Mouse (Mus musculus) urinary bladder, postnatal 4 days (tissue): ENCODE measurements around the gene Gm5089.
"Not testable (repeated sequence)": the region's sequence is repeated elsewhere in the genome, so short reads cannot be mapped to it uniquely, and the experiment has no call there.

ENCODE experiments used
- DNase-seq, 2 experiments: peaks; one replicate each; pipeline ENCODE4 v3.0.0; 2021 to 2022; ENCODE audit warnings: low spot score in 2 of 2

Gene Gm5089

DNA sequence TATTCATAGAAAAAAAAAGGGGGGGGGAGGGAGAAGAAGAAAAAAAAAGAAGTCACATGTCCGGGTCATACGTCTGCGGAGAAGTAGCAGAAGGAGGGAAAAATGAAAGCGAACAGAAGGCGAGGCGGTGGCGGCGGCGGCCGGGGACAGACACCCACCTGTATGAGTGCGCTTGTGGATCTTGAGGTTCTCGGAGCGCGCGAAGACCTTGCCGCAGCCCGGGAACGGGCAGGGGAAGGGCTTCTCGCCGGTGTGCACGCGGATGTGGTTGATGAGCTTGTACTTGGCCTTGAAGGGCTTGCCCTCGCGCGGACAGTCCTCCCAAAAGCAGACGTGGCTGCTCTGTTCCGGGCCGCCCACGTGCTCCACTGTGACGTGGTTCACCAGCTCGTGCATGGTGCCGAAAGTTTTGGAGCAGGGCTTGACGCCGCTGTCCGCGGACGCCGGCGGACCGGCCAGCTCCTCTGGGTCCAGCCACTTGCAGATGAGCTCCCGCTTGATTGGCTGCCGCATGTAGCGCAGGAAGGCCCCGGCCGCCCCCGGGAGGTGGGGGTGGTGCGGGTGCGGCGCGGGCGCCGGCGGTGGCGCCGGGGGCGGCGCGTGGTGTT, 12.9 kb upstream of the Gm5089 start:
- DNase-seq, result not testable (repeated sequence)

GRCm38 (mm10) chr14:122463080-122463691, 12.3 kb upstream of the Gm5089 start:
- DNase-seq, result no peak

- DNase-seq, result no peak
Measured at GRCm38 (mm10) chr14:122462689-122463079, 11.8 kb upstream of the Gm5089 start.

DNA sequence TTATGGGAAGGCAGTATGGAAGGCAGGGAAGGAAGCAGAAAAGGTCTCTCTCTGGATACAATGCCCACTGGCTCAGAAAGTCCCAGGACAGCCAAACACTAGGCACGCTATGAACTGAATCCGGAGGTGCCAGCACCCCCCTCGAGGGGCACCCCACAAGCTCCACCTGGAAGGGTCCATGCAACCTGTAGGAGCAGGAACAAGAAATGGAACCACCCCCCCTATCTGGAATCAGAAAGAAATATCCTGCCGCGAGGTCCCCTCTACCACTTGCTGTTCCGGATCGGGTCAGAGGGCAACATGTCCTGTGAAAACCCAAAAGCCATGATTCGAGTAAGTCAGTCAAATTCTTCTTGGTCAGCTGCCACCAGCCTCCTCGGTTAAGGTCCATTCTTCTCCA, 11.1 kb upstream of the Gm5089 start:
- DNase-seq, result no peak

DNA sequence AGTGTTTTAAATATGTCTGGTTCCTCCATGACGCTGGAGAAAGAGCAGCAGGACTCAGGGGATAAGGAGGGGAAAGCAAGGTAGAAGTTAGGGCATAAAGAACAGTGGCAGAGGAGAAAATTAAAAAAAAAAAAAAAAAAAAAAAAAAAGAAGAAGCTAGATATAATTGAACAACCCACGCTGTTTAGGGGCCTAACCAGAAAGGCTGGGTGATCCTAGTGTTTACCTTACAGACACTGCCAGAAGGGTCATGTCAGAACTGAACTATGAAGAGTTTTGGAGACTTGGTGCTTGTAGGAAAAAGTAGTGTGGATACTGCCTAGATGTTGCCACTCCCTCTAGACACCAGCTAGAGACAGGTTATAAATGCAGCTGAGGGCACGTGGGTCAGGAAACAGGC, 10.6 kb upstream of the Gm5089 start:
- DNase-seq, result no peak

GRCm38 (mm10) chr14:122460226-122460625, 9.3 kb upstream of the Gm5089 start:
- no peak for DNase-seq

DNA sequence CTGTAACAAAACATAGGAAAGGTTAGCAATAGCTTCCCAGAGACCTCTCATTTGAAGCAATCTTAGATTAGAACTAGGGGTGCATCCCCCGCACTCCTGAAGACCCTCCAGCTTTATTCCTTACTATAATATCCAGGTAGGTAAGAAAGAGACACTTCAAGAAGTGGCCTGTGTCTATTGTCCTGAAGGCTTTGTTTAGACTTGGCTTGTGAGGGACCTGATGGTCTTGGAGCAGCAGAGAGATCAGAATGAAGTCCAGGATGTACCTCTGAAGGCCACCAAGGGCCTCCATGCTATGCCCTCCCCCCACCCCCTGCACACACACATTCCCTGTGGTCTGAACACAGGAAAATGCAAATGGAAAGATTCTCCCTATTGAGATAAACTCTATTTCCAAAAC, 8.9 kb upstream of the Gm5089 start:
- DNase-seq, result no peak

DNA sequence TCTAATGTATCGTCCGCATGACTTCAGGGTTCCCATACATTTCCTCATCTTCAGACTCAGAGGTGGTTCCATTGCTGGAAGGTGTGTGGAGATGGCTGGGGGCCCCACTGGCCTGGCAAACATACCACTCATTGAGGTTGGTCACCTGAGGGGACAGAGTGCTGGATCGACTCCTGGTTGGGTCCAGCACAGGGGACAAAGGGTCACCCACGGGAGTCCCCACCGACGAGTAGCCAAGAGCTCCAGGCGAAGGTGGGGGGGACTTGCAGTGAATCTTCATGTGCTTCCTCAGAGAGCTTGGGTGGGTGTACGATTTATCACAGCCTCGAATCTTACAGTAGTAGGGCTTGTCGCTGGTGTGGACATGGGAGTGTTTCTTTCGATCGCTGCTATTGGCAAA, 8.4 kb upstream of the Gm5089 start:
- not testable (repeated sequence) for DNase-seq

GRCm38 (mm10) chr14:122455562-122455958, 4.6 kb upstream of the Gm5089 start:
- DNase-seq, result no peak

DNA sequence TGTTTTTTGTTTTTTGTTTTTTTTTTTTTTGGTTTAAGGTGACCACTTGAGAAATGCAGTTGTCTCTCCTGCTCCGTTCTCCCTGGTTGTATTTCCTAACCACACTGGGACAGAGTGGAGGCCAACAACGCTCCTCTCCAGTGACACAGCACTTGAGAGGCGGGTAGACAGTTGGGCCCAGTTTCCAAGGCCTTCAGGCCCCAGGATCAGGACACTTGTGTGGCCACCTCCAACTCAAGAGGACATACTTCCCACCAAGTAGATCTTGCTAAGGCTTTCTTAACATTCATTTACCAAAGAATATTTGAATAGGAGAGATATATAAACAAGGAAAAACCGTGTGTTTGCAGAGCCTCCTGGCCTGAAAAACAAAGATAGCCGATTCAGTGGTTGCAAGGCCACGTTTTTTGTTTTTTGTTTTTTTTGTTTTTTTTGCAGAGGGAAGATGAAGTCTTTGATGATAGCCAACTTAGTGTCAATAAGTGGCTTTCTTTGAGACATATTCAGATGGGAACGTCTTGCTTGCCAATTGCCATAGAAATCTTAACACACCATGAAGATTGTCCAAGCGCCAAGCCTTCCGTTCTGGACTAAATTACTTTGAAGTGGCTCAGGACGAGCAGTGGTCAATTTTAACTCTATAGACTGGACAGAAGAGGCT, 4.1 kb upstream of the Gm5089 start:
- DNase-seq, result no peak

- DNase-seq, result no peak
Measured at GRCm38 (mm10) chr14:122453996-122454738, 3.3 kb upstream of the Gm5089 start.

GRCm38 (mm10) chr14:122453388-122453995, 2.6 kb upstream of the Gm5089 start:
- DNase-seq, result no peak

DNA sequence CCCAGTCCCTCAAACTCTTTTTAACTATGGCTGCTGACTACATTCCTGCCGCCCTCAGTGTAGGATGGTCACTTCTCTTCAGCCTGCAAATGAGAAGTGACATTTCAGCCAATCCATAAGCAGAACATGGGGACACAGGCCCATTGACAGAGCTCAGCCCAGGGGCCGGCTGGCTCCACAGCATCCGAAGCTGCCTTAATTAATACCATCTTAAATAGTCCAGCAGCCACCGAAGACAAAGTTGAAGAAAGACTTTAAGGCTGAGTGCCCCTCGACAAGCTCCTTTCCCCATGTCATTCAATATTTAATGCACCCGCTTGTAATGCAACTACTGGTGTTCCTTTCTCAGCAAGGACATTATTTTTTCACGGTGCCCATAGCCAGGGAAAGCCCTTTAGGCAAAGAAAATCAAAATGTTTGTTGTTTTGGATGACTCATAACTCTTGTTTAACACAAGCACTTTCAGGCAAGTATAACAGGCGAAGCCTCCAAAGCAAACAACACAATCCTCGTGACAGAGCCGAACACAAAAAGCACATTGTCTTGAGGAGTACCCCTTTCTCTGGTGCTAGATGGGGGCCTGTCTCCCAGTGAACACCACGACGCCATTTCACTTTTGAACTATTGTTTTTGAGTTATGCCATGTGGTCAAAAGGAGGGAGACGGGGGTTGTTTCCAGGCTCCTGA, 1.9 kb upstream of the Gm5089 start:
- DNase-seq, result no peak

- no peak for DNase-seq
Measured at GRCm38 (mm10) chr14:122451551-122452145, 733 bp upstream of the Gm5089 start.

DNA sequence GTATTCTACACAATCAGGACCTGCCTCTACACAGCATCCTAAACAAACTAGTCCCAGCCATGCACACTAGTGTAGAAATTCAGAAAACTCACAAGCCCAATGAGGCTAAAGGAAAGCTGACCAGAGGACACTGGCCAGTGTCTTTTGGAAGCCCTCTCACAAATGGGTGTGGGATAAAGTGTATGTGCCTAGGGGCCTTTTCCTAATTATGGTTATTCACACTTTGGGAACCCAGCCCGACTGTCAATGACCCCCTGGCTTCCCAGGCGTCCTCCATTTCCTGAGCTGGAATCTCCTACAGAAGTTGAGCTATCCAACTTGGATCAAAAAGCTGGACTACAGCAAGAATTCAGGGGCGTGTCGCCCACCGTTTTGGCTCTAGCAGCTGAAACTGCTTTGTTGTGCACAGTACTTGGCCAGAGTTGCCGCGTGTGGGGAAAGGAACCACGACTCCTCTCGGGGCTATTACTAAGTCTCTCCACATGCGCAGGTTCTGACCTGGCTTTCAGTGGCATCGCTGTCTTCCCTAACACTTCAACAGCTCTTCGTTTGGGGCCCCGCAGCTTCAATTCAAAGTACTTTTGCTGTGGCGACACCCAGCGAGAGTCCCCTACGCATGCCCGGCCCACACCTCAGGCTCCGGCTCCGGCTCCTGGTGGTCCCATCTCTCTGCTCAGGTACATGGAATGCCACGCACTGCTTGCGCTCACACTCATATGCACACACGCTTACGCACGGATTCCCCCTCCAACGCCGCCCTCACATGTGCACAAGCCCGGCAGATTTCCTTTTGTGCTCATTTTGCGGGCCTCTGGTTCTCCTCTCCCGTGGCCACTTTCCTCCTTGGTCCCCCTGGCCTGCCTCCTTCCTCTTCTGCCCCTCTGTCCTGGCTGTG, 1.1 kb downstream of the Gm5089 start:
- DNase-seq, result no peak

GRCm38 (mm10) chr14:122436850-122437249, 14.1 kb downstream of the Gm5089 start:
- no peak for DNase-seq

GRCm38 (mm10) chr14:122434039-122434438, 16.9 kb downstream of the Gm5089 start:
- DNase-seq, result no peak

- no peak for DNase-seq
Measured at GRCm38 (mm10) chr14:122432558-122432957, 18.4 kb downstream of the Gm5089 start.

DNA sequence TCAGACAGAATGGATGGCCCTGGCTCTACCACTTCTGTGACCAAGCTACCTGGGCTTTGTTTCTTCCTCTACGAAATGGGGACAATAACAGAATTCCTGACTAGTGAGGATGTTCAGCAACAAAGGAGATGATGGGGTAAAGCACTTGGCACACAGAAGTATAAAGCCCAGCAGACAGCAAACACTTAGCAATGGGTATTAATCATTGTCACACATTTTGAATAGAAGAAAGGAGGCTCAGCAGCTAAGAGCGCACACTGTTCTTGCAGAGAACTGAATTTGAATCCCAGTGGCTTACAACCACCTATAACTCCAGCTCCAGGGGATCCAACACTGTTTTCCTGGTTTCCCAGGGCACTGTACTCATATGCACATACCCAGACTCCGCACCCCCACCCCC, 23.3 kb downstream of the Gm5089 start:
- DNase-seq, result no peak

- no peak for DNase-seq
Measured at GRCm38 (mm10) chr14:122427204-122427560, 23.7 kb downstream of the Gm5089 start.
